Mouse (Mus musculus): ENCODE measurements around the gene Pfn3. TPM values are rescaled to one million over a fixed set of nuclear protein-coding genes. Genes with fewer than 3 reads are reported as not detected.

Pfn3 gene
- total RNA-seq, 2 experiments from 2014 or later: not detected

- no peak for DNase-seq (ENCODE audit: low spot score in 2 of 2)
Measured at GRCm38 (mm10) chr13:55400039-55400346, 15.0 kb downstream of the Pfn3 start.

- no peak for DNase-seq (ENCODE audit: low spot score in 2 of 2)
Measured at GRCm38 (mm10) chr13:55399300-55400038, 15.6 kb downstream of the Pfn3 start.

GRCm38 (mm10) chr13:55398088-55398487, 16.9 kb downstream of the Pfn3 start, which contains the start of gene Slc34a1:
TSS of gene Slc34a1 (plus strand) at chr13:55398187.
- no peak for DNase-seq (ENCODE audit: low spot score in 2 of 2)

- no peak for DNase-seq (ENCODE audit: low spot score in 2 of 2)
Measured at GRCm38 (mm10) chr13:55392933-55393332, 22.1 kb downstream of the Pfn3 start.

- no peak for DNase-seq (ENCODE audit: low spot score in 2 of 2)
Measured at GRCm38 (mm10) chr13:55391626-55392029, 23.4 kb downstream of the Pfn3 start.

- DNase-seq (ENCODE audit: low spot score in 2 of 2): no peak
Measured at GRCm38 (mm10) chr13:55390644-55391043, 24.4 kb downstream of the Pfn3 start.

- DNase-seq (ENCODE audit: low spot score in 2 of 2): peak; percentile 47 to 69
Measured at GRCm38 (mm10) chr13:55381790-55382189, 33.2 kb downstream of the Pfn3 start.

- no peak for DNase-seq (ENCODE audit: low spot score in 2 of 2)
Measured at GRCm38 (mm10) chr13:55378907-55379580, 36.0 kb downstream of the Pfn3 start.

- DNase-seq (ENCODE audit: low spot score in 2 of 2): no peak
Measured at GRCm38 (mm10) chr13:55375877-55376276, 39.2 kb downstream of the Pfn3 start.

- no peak for DNase-seq (ENCODE audit: low spot score in 2 of 2)
Measured at GRCm38 (mm10) chr13:55374206-55374924, 40.7 kb downstream of the Pfn3 start.

- no peak for DNase-seq (ENCODE audit: low spot score in 2 of 2)
Measured at GRCm38 (mm10) chr13:55371740-55372139, 43.3 kb downstream of the Pfn3 start.

GRCm38 (mm10) chr13:55371007-55371681, 43.9 kb downstream of the Pfn3 start:
- DNase-seq (ENCODE audit: low spot score in 2 of 2): peak; percentile 28 to 42

GRCm38 (mm10) chr13:55370234-55370633, 44.8 kb downstream of the Pfn3 start:
- no peak for DNase-seq (ENCODE audit: low spot score in 2 of 2)

GRCm38 (mm10) chr13:55369531-55370114, 45.4 kb downstream of the Pfn3 start, which contains the start of gene Rgs14:
TSS of gene Rgs14 (plus strand) at chr13:55369732.
- DNase-seq (ENCODE audit: low spot score in 2 of 2): peak in 1 of 2 experiments; percentile 50

GRCm38 (mm10) chr13:55368401-55368800, 46.6 kb downstream of the Pfn3 start:
- DNase-seq (ENCODE audit: low spot score in 2 of 2): no peak

Small RNAs within 50 kb of the gene (microRNA-seq; reads per million reads assigned to microRNA genes)
- gene Mir6943: 2.5 to 3.2 reads per million in 2 experiments

Other genes starting within 250 kb of the Pfn3 start
- 100 to 1,000 TPM; 143 to 145 TPM for gene Nsd1, start 205.4 kb downstream of the Pfn3 start, total RNA-seq (2021)
- 100 to 1,000 TPM; 153 to 157 TPM for gene Prelid1, start 94.7 kb downstream of the Pfn3 start, total RNA-seq (2021)
- gene Rab24, start 93.3 kb downstream of the Pfn3 start, total RNA-seq (2021): 10 to 100 TPM; 74.3 to 77.8 TPM
- 1 to 10 TPM; 1.5 to 3.4 TPM for gene Mxd3, start 85.4 kb downstream of the Pfn3 start, total RNA-seq (2021)
- gene Lman2, start 52.4 kb downstream of the Pfn3 start, total RNA-seq (2021): 10 to 100 TPM; 52.4 to 53.9 TPM
- 10 to 100 TPM; 58.6 to 63.4 TPM for gene Rgs14, start 45.5 kb downstream of the Pfn3 start, total RNA-seq (2021)
- not detected for gene Slc34a1, start 17.0 kb downstream of the Pfn3 start, total RNA-seq (2021)
- gene F12, start 11.6 kb upstream of the Pfn3 start, total RNA-seq (2021): under 1 TPM; 0.32 to 0.69 TPM
- 10 to 100 TPM; 74.2 to 76.8 TPM for gene Grk6, start 29.8 kb upstream of the Pfn3 start, total RNA-seq (2021)
- gene Prr7, start 49.0 kb upstream of the Pfn3 start, total RNA-seq (2021): 10 to 100 TPM; 89.9 to 92.7 TPM
- gene Dbn1, start 72.9 kb upstream of the Pfn3 start, total RNA-seq (2021): 100 to 1,000 TPM; 335 to 353 TPM
- 10 to 100 TPM; 69.4 to 78.9 TPM for gene Pdlim7, start 98.4 kb upstream of the Pfn3 start, total RNA-seq (2021)
- 1 to 10 TPM; 6.7 to 7.9 TPM for gene Dok3, start 114.1 kb upstream of the Pfn3 start, total RNA-seq (2021)
- gene Ddx41, start 121.4 kb upstream of the Pfn3 start, total RNA-seq (2021): 10 to 100 TPM; 44.8 to 47.0 TPM
- gene Fam193b, start 155.9 kb upstream of the Pfn3 start, total RNA-seq (2021): 10 to 100 TPM; 64.8 to 67.7 TPM
- 100 to 1,000 TPM; 132 to 133 TPM for gene Tmed9, start 158.5 kb upstream of the Pfn3 start, total RNA-seq (2021)
- gene B4galt7, start 184.7 kb upstream of the Pfn3 start, total RNA-seq (2021): 10 to 100 TPM; 22.5 to 22.8 TPM
- gene Caml, start 207.8 kb upstream of the Pfn3 start, total RNA-seq (2021): 10 to 100 TPM; 48.7 TPM
- gene Ddx46, start 219.8 kb upstream of the Pfn3 start, total RNA-seq (2021): 10 to 100 TPM; 46.0 to 50.8 TPM

Data from layer of hippocampus, postnatal 14 days (tissue).